Comparison of ENCODE assay signal across 21 mouse cellular contexts in the genomic region with DNA sequence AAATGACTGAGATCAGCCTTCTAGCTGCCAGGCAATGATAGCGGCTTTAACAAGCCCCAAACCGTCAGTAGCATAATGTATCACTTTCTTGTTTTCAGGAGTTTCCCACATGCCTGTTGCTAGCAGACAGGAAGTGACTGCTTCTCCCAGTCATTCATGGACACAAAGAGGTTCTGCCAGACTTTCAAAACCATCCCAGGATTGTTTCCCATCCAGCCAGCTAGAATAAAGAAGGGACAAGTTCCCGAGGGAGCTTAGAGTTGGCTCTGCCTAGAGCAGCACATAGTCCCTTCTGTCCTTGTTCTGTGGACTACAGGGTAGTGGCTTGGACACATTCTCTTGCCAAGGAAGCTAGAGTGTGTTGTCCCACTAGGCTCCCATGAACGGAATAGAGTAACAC.
A peak's percentile ranks its signal among the peaks of the same experiment; 100 is the strongest.
DNase-seq lines count a peak whose midpoint lies in the region; ATAC-seq lines count a peak whose summit lies in the region.
"Had no signal": no experiment of that assay in that cellular context is flagged by ENCODE, and none has a peak within 500 bp of the region (broad histone marks: within the 10 kb centered on the region; RNA-seq: fewer than 3 reads in every experiment).

No protein-coding gene starts in this region.

- H3K4me3 ChIP-seq in embryonic facial prominence, embryonic 14.5 days (ENCODE audit: low read depth, low read length), result no peak overlapping the region
- H3K4me3 ChIP-seq in embryonic facial prominence, embryonic 10.5 days, result no peak overlapping the region
- no peak overlapping the region for H3K4me3 ChIP-seq in hindbrain, embryonic 15.5 days
- H3K4me3 ChIP-seq in hindbrain, embryonic 13.5 days, result no peak overlapping the region
- H3K4me3 ChIP-seq in midbrain, embryonic 14.5 days (replicated peaks; ENCODE audit: low read depth, low read length), result no peak overlapping the region
- no peak overlapping the region for H3K4me3 ChIP-seq in midbrain, embryonic 13.5 days (replicated peaks)
- H3K4me3 ChIP-seq in kidney, embryonic 16.5 days (ENCODE audit: low read length), result no peak overlapping the region
- H3K4me3 ChIP-seq: embryonic facial prominence, embryonic 12.5 days; heart, embryonic 13.5 days; lung, embryonic 15.5 days had no signal

- ATAC-seq in embryonic facial prominence, embryonic 14.5 days (ENCODE audit: low read depth), result no peak
- ATAC-seq in hindbrain, embryonic 15.5 days (ENCODE audit: low FRiP score, low read depth), result 0 out of 2 replicates have a peak, but pooled peaks have one; percentile 54
- no peak for ATAC-seq in hindbrain, embryonic 13.5 days (ENCODE audit: low FRiP score)
- no peak for ATAC-seq in midbrain, embryonic 14.5 days (ENCODE audit: low FRiP score, low TSS enrichment)
- no peak for ATAC-seq in midbrain, embryonic 13.5 days
- ATAC-seq in kidney, embryonic 16.5 days (ENCODE audit: low FRiP score, low TSS enrichment), result no peak

- H3K4me1 ChIP-seq in embryonic facial prominence, embryonic 14.5 days (ENCODE audit: control insufficient read depth, insufficient read depth, low read length), result no peaks in the 10 kb centered on the region
- H3K4me1 ChIP-seq in embryonic facial prominence, embryonic 10.5 days, result no peaks in the 10 kb centered on the region
- H3K4me1 ChIP-seq in hindbrain, embryonic 15.5 days (replicated peaks), result peaks cover 22% of the 10 kb centered on the region
- peaks cover 34% of the 10 kb centered on the region for H3K4me1 ChIP-seq in hindbrain, embryonic 13.5 days (replicated peaks)
- H3K4me1 ChIP-seq in midbrain, embryonic 14.5 days (ENCODE audit: control insufficient read depth, insufficient read depth, low read length), result peaks cover 21% of the 10 kb centered on the region
- peaks cover 38% of the 10 kb centered on the region for H3K4me1 ChIP-seq in midbrain, embryonic 13.5 days (replicated peaks)
- H3K4me1 ChIP-seq in kidney, embryonic 16.5 days (ENCODE audit: insufficient read depth, low read length), result peaks cover 5% of the 10 kb centered on the region; the same call in 1 of the 2 replicates
- H3K4me1 ChIP-seq: lung, embryonic 15.5 days had no signal

- H3K4me2 ChIP-seq in embryonic facial prominence, embryonic 14.5 days (ENCODE audit: low read depth, low read length), result no peak overlapping the region
- H3K4me2 ChIP-seq in hindbrain, embryonic 15.5 days, result no peak overlapping the region
- H3K4me2 ChIP-seq in hindbrain, embryonic 13.5 days, result no peak overlapping the region
- H3K4me2 ChIP-seq in midbrain, embryonic 14.5 days (ENCODE audit: low read length), result no peak overlapping the region
- H3K4me2 ChIP-seq in midbrain, embryonic 13.5 days (replicated peaks), result no peak overlapping the region
- no peak overlapping the region for H3K4me2 ChIP-seq in kidney, embryonic 16.5 days (replicated peaks; ENCODE audit: low read depth, low read length)
- H3K4me2 ChIP-seq: embryonic facial prominence, embryonic 12.5 days; heart, embryonic 13.5 days; hindbrain, embryonic 14.5 days; liver, embryonic 11.5 days; lung, embryonic 15.5 days had no signal

- H3K9me3 ChIP-seq in embryonic facial prominence, embryonic 14.5 days (ENCODE audit: control insufficient read depth, low read length), result no peaks in the 10 kb centered on the region
- H3K9me3 ChIP-seq in embryonic facial prominence, embryonic 10.5 days, result no peaks in the 10 kb centered on the region
- H3K9me3 ChIP-seq in hindbrain, embryonic 15.5 days, result no peaks in the 10 kb centered on the region
- H3K9me3 ChIP-seq in hindbrain, embryonic 13.5 days, result no peaks in the 10 kb centered on the region
- no peaks in the 10 kb centered on the region for H3K9me3 ChIP-seq in midbrain, embryonic 14.5 days (ENCODE audit: control insufficient read depth, low read length)
- H3K9me3 ChIP-seq in midbrain, embryonic 13.5 days, result no peaks in the 10 kb centered on the region
- H3K9me3 ChIP-seq in kidney, embryonic 16.5 days (ENCODE audit: low read length), result no peaks in the 10 kb centered on the region
- H3K9me3 ChIP-seq: embryonic facial prominence, embryonic 12.5 days; heart, embryonic 13.5 days; lung, embryonic 15.5 days had no signal

- WGBS in embryonic facial prominence, embryonic 14.5 days, result 37% methylated on average over 4 of the region's 4 CpGs
- 53% methylated on average over 4 of the region's 4 CpGs for WGBS in embryonic facial prominence, embryonic 10.5 days
- 41% methylated on average over 4 of the region's 4 CpGs for WGBS in hindbrain, embryonic 15.5 days
- WGBS in hindbrain, embryonic 13.5 days, result 47% methylated on average over 4 of the region's 4 CpGs
- 54% methylated on average over 4 of the region's 4 CpGs for WGBS in midbrain, embryonic 14.5 days
- WGBS in midbrain, embryonic 13.5 days, result 58% methylated on average over 4 of the region's 4 CpGs
- 57% methylated on average over 4 of the region's 4 CpGs for WGBS in kidney, embryonic 16.5 days

- H3K27me3 ChIP-seq in embryonic facial prominence, embryonic 14.5 days (replicated peaks; ENCODE audit: control insufficient read depth, insufficient read depth, low read length), result no peaks in the 10 kb centered on the region
- no peaks in the 10 kb centered on the region for H3K27me3 ChIP-seq in embryonic facial prominence, embryonic 10.5 days (replicated peaks; ENCODE audit: low read depth, poor library complexity, severe bottlenecking)
- H3K27me3 ChIP-seq in hindbrain, embryonic 15.5 days, result no peaks in the 10 kb centered on the region
- H3K27me3 ChIP-seq in hindbrain, embryonic 13.5 days, result no peaks in the 10 kb centered on the region
- no peaks in the 10 kb centered on the region for H3K27me3 ChIP-seq in midbrain, embryonic 14.5 days (ENCODE audit: control insufficient read depth, insufficient read depth, low read length)
- no peaks in the 10 kb centered on the region for H3K27me3 ChIP-seq in midbrain, embryonic 13.5 days
- H3K27me3 ChIP-seq in kidney, embryonic 16.5 days (ENCODE audit: insufficient read depth, low read length), result no peaks in the 10 kb centered on the region
- H3K27me3 ChIP-seq: embryonic facial prominence, embryonic 12.5 days; heart, embryonic 13.5 days; lung, embryonic 15.5 days had no signal

- no peaks in the 10 kb centered on the region for H3K36me3 ChIP-seq in embryonic facial prominence, embryonic 14.5 days (ENCODE audit: control insufficient read depth, insufficient read depth, low read length)
- H3K36me3 ChIP-seq in embryonic facial prominence, embryonic 10.5 days (replicated peaks), result no peaks in the 10 kb centered on the region
- H3K36me3 ChIP-seq in hindbrain, embryonic 15.5 days, result no peaks in the 10 kb centered on the region
- H3K36me3 ChIP-seq in hindbrain, embryonic 13.5 days, result no peaks in the 10 kb centered on the region
- no peaks in the 10 kb centered on the region for H3K36me3 ChIP-seq in midbrain, embryonic 14.5 days (ENCODE audit: control insufficient read depth, insufficient read depth, low read length)
- H3K36me3 ChIP-seq in midbrain, embryonic 13.5 days, result no peaks in the 10 kb centered on the region
- no peaks in the 10 kb centered on the region for H3K36me3 ChIP-seq in kidney, embryonic 16.5 days (ENCODE audit: insufficient read depth, low read length)
- H3K36me3 ChIP-seq: embryonic facial prominence, embryonic 12.5 days; heart, embryonic 13.5 days; lung, embryonic 15.5 days had no signal

- DNase-seq in embryonic facial prominence, embryonic 14.5 days (ENCODE audit: low spot score), result peak; percentile 16
- DNase-seq in embryonic facial prominence, embryonic 10.5 days (ENCODE audit: low spot score), result no peak
- peak; percentile 46 for DNase-seq in midbrain, embryonic 14.5 days
- DNase-seq: adrenal gland, postnatal 25 days; B cell, adult 2 months; cerebellum, adult 9-10 months; gastrocnemius, postnatal 14 days; kidney, adult 11 months; kidney, postnatal 14 days; right cerebral cortex, adult 18-20 months; thymus, postnatal 4 days had no signal

- no peak overlapping the region for H3K27ac ChIP-seq in embryonic facial prominence, embryonic 14.5 days (replicated peaks; ENCODE audit: low read depth, low read length)
- no peak overlapping the region for H3K27ac ChIP-seq in embryonic facial prominence, embryonic 10.5 days (replicated peaks)
- no peak overlapping the region for H3K27ac ChIP-seq in hindbrain, embryonic 15.5 days (replicated peaks)
- no peak overlapping the region for H3K27ac ChIP-seq in hindbrain, embryonic 13.5 days
- no peak overlapping the region for H3K27ac ChIP-seq in midbrain, embryonic 14.5 days (replicated peaks; ENCODE audit: low read depth, low read length)
- no peak overlapping the region for H3K27ac ChIP-seq in midbrain, embryonic 13.5 days
- H3K27ac ChIP-seq in kidney, embryonic 16.5 days (ENCODE audit: low read length), result no peak overlapping the region
- H3K27ac ChIP-seq: embryonic facial prominence, embryonic 12.5 days; heart, embryonic 13.5 days; hindbrain, embryonic 14.5 days; lung, embryonic 15.5 days; macrophage had no signal

- no peak overlapping the region for H3K9ac ChIP-seq in embryonic facial prominence, embryonic 14.5 days (ENCODE audit: low read depth, low read length)
- no peak overlapping the region for H3K9ac ChIP-seq in hindbrain, embryonic 15.5 days
- H3K9ac ChIP-seq in hindbrain, embryonic 13.5 days, result no peak overlapping the region
- H3K9ac ChIP-seq in midbrain, embryonic 14.5 days (replicated peaks; ENCODE audit: low read length), result no peak overlapping the region
- no peak overlapping the region for H3K9ac ChIP-seq in midbrain, embryonic 13.5 days (replicated peaks)
- no peak overlapping the region for H3K9ac ChIP-seq in kidney, embryonic 16.5 days (replicated peaks; ENCODE audit: low read length)
- H3K9ac ChIP-seq: embryonic facial prominence, embryonic 12.5 days; heart, embryonic 13.5 days; hindbrain, embryonic 14.5 days; lung, embryonic 15.5 days had no signal
